14 mouse cellular contexts compared by ENCODE assay signal in genomic region chr4:81059356-81059755, GRCm38 (mm10).
A peak's percentile ranks its signal among the peaks of the same experiment; 100 is the strongest.
DNase-seq lines count a peak whose midpoint lies in the region; ATAC-seq and TF ChIP-seq lines count a peak whose summit lies in the region.
"Had no signal": no experiment of that assay in that cellular context is flagged by ENCODE, and none has a peak within 500 bp of the region (broad histone marks: within the 10 kb centered on the region; RNA-seq: fewer than 3 reads in every experiment).

No protein-coding gene starts in this region.

- no peak overlapping the region for H3K4me2 ChIP-seq in lung, embryonic 14.5 days
- no peak overlapping the region for H3K4me2 ChIP-seq in limb, embryonic 15.5 days
- H3K4me2 ChIP-seq: hindbrain, embryonic 14.5 days; liver, embryonic 13.5 days had no signal

- H3K9me3 ChIP-seq in lung, embryonic 14.5 days (ENCODE audit: low read depth, low read length), result no peaks in the 10 kb centered on the region
- H3K9me3 ChIP-seq in limb, embryonic 15.5 days, result no peaks in the 10 kb centered on the region
- H3K9me3 ChIP-seq: liver, embryonic 13.5 days had no signal

- no peaks in the 10 kb centered on the region for H3K27me3 ChIP-seq in lung, embryonic 14.5 days (ENCODE audit: insufficient read depth, low read length)
- H3K27me3 ChIP-seq in limb, embryonic 15.5 days, result no peaks in the 10 kb centered on the region
- H3K27me3 ChIP-seq: liver, embryonic 13.5 days had no signal

- H3K4me3 ChIP-seq in lung, embryonic 14.5 days (ENCODE audit: low read depth, low read length), result no peak overlapping the region
- H3K4me3 ChIP-seq in limb, embryonic 15.5 days, result no peak overlapping the region
- H3K4me3 ChIP-seq: liver, embryonic 13.5 days had no signal

- H3K4me1 ChIP-seq in lung, embryonic 14.5 days (ENCODE audit: insufficient read depth), result no peaks in the 10 kb centered on the region
- peaks cover 19% of the 10 kb centered on the region for H3K4me1 ChIP-seq in limb, embryonic 15.5 days
- H3K4me1 ChIP-seq: liver, embryonic 13.5 days had no signal

- intact Hi-C loops in heart, postnatal 25 days (cut with DNase I), result no loop called here

- no peak for TF ChIP-seq CTCF in lung, embryonic 14.5 days (IDR thresholded peaks at IDR 0.05; ENCODE audit: low read depth)

- peak; percentile 91 for DNase-seq in heart, adult 11 months
- no peak for DNase-seq in heart, postnatal 25 days (ENCODE audit: low spot score)
- no peak for DNase-seq in lung, embryonic 14.5 days
- no peak for DNase-seq in lung, adult 18-20 months
- DNase-seq in heart, adult 9 months (ENCODE audit: low spot score in 2 of 2), result peak; percentile 35 to 50
- no peak for DNase-seq in adrenal gland, postnatal 4 days (ENCODE audit: low spot score in 2 of 2)
- no peak for DNase-seq in lung, postnatal 25 days (ENCODE audit: low spot score)
- DNase-seq: adrenal gland, postnatal 14 days; cerebellum, adult 8-10 months; liver, embryonic 13.5 days; thymus, postnatal 25 days had no signal

- WGBS in lung, embryonic 14.5 days, result 81% methylated on average over 3 of the region's 3 CpGs
- 64% methylated on average over 3 of the region's 3 CpGs for WGBS in limb, embryonic 15.5 days

- H3K36me3 ChIP-seq in lung, embryonic 14.5 days (ENCODE audit: insufficient read depth), result no peaks in the 10 kb centered on the region
- H3K36me3 ChIP-seq in limb, embryonic 15.5 days, result no peaks in the 10 kb centered on the region
- H3K36me3 ChIP-seq: liver, embryonic 13.5 days had no signal

- H3K9ac ChIP-seq in lung, embryonic 14.5 days, result no peak overlapping the region
- no peak overlapping the region for H3K9ac ChIP-seq in limb, embryonic 15.5 days
- H3K9ac ChIP-seq: hindbrain, embryonic 14.5 days; liver, embryonic 13.5 days had no signal

- ATAC-seq in lung, embryonic 14.5 days (ENCODE audit: insufficient read depth), result no peak; the same call in 1 of the 2 replicates
- peak; percentile 74 for ATAC-seq in limb, embryonic 15.5 days (ENCODE audit: insufficient number of reproducible peaks, low FRiP score, low TSS enrichment, low read depth)
- ATAC-seq: CD4-positive, CD25-positive, alpha-beta regulatory T cell, adult 4 months had no signal

- peak overlapping the region; percentile 15; the same call in 1 of the 2 replicates for H3K27ac ChIP-seq in lung, embryonic 14.5 days (ENCODE audit: low read depth)
- H3K27ac ChIP-seq in limb, embryonic 15.5 days, result peak overlapping the region; percentile 91
- H3K27ac ChIP-seq: hindbrain, embryonic 14.5 days; liver, embryonic 13.5 days had no signal

Comparison
In these comparisons a context has a peak if more than half of its experiments do, and no peak if none do; other contexts are left out.
1. DNase-seq: peak in heart, adult 11 months (single experiment) and heart, adult 9 months (2 of 2); none in heart, postnatal 25 days (single experiment), lung, embryonic 14.5 days (single experiment), lung, adult 18-20 months (0 of 2), adrenal gland, postnatal 4 days (0 of 2) and lung, postnatal 25 days (single experiment).